9 mouse cellular contexts compared by ENCODE assay signal in the genomic region with DNA sequence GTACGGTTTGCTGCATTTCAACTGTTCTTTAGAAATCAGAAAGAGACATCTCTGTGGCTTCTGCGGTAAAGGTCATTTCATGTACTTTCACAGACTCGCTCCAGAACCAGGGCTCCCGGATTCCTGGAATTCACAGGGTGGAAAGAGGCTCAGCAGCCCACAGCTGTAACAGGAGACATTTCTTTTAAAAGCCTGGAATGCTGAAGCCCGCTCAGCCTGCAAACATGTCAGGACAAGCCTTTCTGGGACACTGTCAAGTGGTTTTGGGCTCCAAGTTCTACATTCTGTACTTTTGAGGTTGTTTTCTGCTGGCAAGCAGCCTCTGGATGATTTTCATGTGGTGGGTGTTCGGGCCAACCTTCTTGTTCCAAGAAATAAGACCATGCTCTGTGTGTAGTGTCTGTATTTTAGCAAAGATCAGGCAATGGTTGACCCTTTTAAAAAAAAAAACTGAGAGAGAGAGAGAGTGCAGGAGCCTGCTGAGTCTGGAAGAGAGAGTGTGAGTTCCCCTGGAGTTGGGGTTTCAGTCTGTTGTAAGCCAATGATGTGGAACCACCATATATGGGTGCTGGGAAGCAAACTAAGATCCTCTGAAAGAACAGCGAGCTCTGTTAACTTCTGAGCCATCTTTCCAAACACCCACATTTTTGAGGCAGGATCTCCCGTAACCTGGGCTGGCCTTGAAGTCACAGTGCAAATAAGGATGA. TPM values are rescaled to one million over a fixed set of nuclear protein-coding genes. Genes with fewer than 3 reads are reported as not detected.
DNase-seq lines count a peak whose midpoint lies in the region; ATAC-seq lines count a peak whose summit lies in the region.
"Had no signal": no experiment of that assay in that cellular context is flagged by ENCODE, and none has a peak within 500 bp of the region (broad histone marks: within the 10 kb centered on the region; RNA-seq: fewer than 3 reads in every experiment).

No protein-coding gene starts in this region.

- H3K4me1 ChIP-seq in midbrain, embryonic 13.5 days (replicated peaks), result peaks cover 41% of the 10 kb centered on the region
- peaks cover 31% of the 10 kb centered on the region for H3K4me1 ChIP-seq in midbrain, embryonic 15.5 days

- 40% methylated on average over 8 of the region's 8 CpGs for WGBS in midbrain, embryonic 13.5 days
- 39% methylated on average over 8 of the region's 8 CpGs for WGBS in midbrain, embryonic 15.5 days

- H3K27me3 ChIP-seq in midbrain, embryonic 13.5 days, result no peaks in the 10 kb centered on the region
- no peaks in the 10 kb centered on the region for H3K27me3 ChIP-seq in midbrain, embryonic 15.5 days (replicated peaks)
- H3K27me3 ChIP-seq: liver, embryonic 13.5 days had no signal

- no peak overlapping the region for H3K9ac ChIP-seq in midbrain, embryonic 13.5 days (replicated peaks)
- no peak overlapping the region for H3K9ac ChIP-seq in midbrain, embryonic 15.5 days
- H3K9ac ChIP-seq: liver, embryonic 13.5 days had no signal

- H3K4me3 ChIP-seq in midbrain, embryonic 13.5 days (replicated peaks), result no peak overlapping the region
- H3K4me3 ChIP-seq in midbrain, embryonic 15.5 days, result no peak overlapping the region
- H3K4me3 ChIP-seq: liver, embryonic 13.5 days had no signal

- no peaks in the 10 kb centered on the region for H3K9me3 ChIP-seq in midbrain, embryonic 13.5 days
- no peaks in the 10 kb centered on the region for H3K9me3 ChIP-seq in midbrain, embryonic 15.5 days
- H3K9me3 ChIP-seq: liver, embryonic 13.5 days had no signal

- DNase-seq in kidney, adult 18-20 months, result peak; percentile 60
- DNase-seq in lung, postnatal 25 days (ENCODE audit: low spot score), result peak; percentile 64
- DNase-seq in cerebellum, adult 9-11 months, result no peak
- DNase-seq in left cerebral cortex, adult 18-20 months (ENCODE audit: low spot score in 2 of 2), result no peak
- DNase-seq: liver, embryonic 13.5 days had no signal

- H3K4me2 ChIP-seq in midbrain, embryonic 13.5 days (replicated peaks), result no peak overlapping the region
- H3K4me2 ChIP-seq in midbrain, embryonic 15.5 days, result no peak overlapping the region
- H3K4me2 ChIP-seq: liver, embryonic 13.5 days had no signal

- ATAC-seq in midbrain, embryonic 13.5 days, result no peak
- ATAC-seq in midbrain, embryonic 15.5 days (replicated peaks), result no peak
- ATAC-seq in granulocyte monocyte progenitor cell, adult 5-6 weeks (replicated peaks; ENCODE audit: poor library complexity, severe bottlenecking), result peak; percentile 52
- no peak for ATAC-seq in megakaryocyte-erythroid progenitor cell, adult 5-6 weeks (replicated peaks; ENCODE audit: low FRiP score, low TSS enrichment, poor library complexity, severe bottlenecking)

- H3K36me3 ChIP-seq in midbrain, embryonic 13.5 days, result no peaks in the 10 kb centered on the region
- H3K36me3 ChIP-seq in midbrain, embryonic 15.5 days (replicated peaks), result no peaks in the 10 kb centered on the region
- H3K36me3 ChIP-seq: liver, embryonic 13.5 days had no signal

- peak overlapping the region; percentile 26; the same call in 1 of the 2 replicates for H3K27ac ChIP-seq in midbrain, embryonic 13.5 days
- H3K27ac ChIP-seq in midbrain, embryonic 15.5 days, result no peak overlapping the region
- H3K27ac ChIP-seq: liver, embryonic 13.5 days had no signal

RNA-seq across cellular contexts. Expression of a gene that starts 9.6 kb away (rescaled TPM):
- 8.3 and 9.2 TPM in 2 replicates for polyA plus RNA-seq in midbrain, embryonic 13.5 days (2015; fragmentation: Nextera tagmentation; extraction: Ambion mirVana)
- polyA plus RNA-seq in midbrain, embryonic 15.5 days (2015; fragmentation: Nextera tagmentation; extraction: Ambion mirVana), result 9.7 and 10.0 TPM in 2 replicates
- total RNA-seq in granulocyte monocyte progenitor cell, adult 5-6 weeks (2014; fragmentation: Nextera tagmentation), result 112 and 113 TPM in 2 replicates
- 97.9 and 112 TPM in 2 replicates for total RNA-seq in granulocyte monocyte progenitor cell, adult 5-6 weeks (2017)
- 10 to 100 TPM; 74.0 to 77.6 TPM for total RNA-seq in left cerebral cortex, adult 18-20 months (2021)
- 45.8 and 54.3 TPM in 2 replicates for total RNA-seq in megakaryocyte-erythroid progenitor cell, adult 5-6 weeks (2014; fragmentation: Nextera tagmentation)
- 44.1 and 56.8 TPM in 2 replicates for total RNA-seq in megakaryocyte-erythroid progenitor cell, adult 5-6 weeks (2017)

Comparison
In these comparisons a context has a peak if more than half of its experiments do, and no peak if none do; other contexts are left out.
1. DNase-seq: peak in kidney, adult 18-20 months (single experiment) and lung, postnatal 25 days (single experiment); none in cerebellum, adult 9-11 months (single experiment) and left cerebral cortex, adult 18-20 months (0 of 2).